Mouse (Mus musculus): ENCODE measurements around the gene Rimbp2.
A peak's percentile ranks its signal among the peaks of the same experiment; 100 is the strongest.
"Not testable (repeated sequence)": the region's sequence is repeated elsewhere in the genome, so short reads cannot be mapped to it uniquely, and the experiment has no call there.

Rimbp2 gene

GRCm38 (mm10) chr5:128953278-128954070 lies at the start of gene Rimbp2:
Gene Rimbp2 (minus strand): TSS chr5:128953486.
- no peak for DNase-seq

GRCm38 (mm10) chr5:129002571-129003011 lies 49.3 kb upstream of the Rimbp2 start:
- DNase-seq: peak; percentile 38

- no peak for DNase-seq
Observed at GRCm38 (mm10) chr5:129000706-129001468, 47.6 kb upstream of the Rimbp2 start.

GRCm38 (mm10) chr5:128987141-128987954 lies 34.1 kb upstream of the Rimbp2 start:
- DNase-seq: peak; percentile 82

- DNase-seq: no peak
Observed at GRCm38 (mm10) chr5:128985946-128986345, 32.7 kb upstream of the Rimbp2 start.

GRCm38 (mm10) chr5:128984536-128984935 lies 31.2 kb upstream of the Rimbp2 start:
- no peak for DNase-seq

- peak; percentile 62 for DNase-seq
Observed at GRCm38 (mm10) chr5:128981607-128982006, 28.3 kb upstream of the Rimbp2 start.

- DNase-seq: no peak
Observed at GRCm38 (mm10) chr5:128980857-128981256, 27.6 kb upstream of the Rimbp2 start.

GRCm38 (mm10) chr5:128978957-128979356 lies 25.7 kb upstream of the Rimbp2 start:
- no peak for DNase-seq

- not testable (repeated sequence) for DNase-seq
Observed at GRCm38 (mm10) chr5:128977466-128977865, 24.2 kb upstream of the Rimbp2 start.

GRCm38 (mm10) chr5:128976266-128976665 lies 23.0 kb upstream of the Rimbp2 start:
- peak; percentile 73 for DNase-seq

- DNase-seq: peak; percentile 62
Observed at GRCm38 (mm10) chr5:128971298-128971697, 18.0 kb upstream of the Rimbp2 start.

- no peak for DNase-seq
Observed at GRCm38 (mm10) chr5:128970878-128971277, 17.6 kb upstream of the Rimbp2 start.

- DNase-seq: no peak
Observed at GRCm38 (mm10) chr5:128964353-128964752, 11.1 kb upstream of the Rimbp2 start.

- DNase-seq: no peak
Observed at GRCm38 (mm10) chr5:128958916-128959315, 5.6 kb upstream of the Rimbp2 start.

- DNase-seq: peak; percentile 12
Observed at GRCm38 (mm10) chr5:128954371-128954770, 1.1 kb upstream of the Rimbp2 start.

- DNase-seq: no peak
Observed at GRCm38 (mm10) chr5:128952291-128953195, 743 bp downstream of the Rimbp2 start.

GRCm38 (mm10) chr5:128951472-128951871 lies 1.8 kb downstream of the Rimbp2 start:
- DNase-seq: no peak

- peak; percentile 30 for DNase-seq
Observed at GRCm38 (mm10) chr5:128947093-128947492, 6.2 kb downstream of the Rimbp2 start.

- DNase-seq: no peak
Observed at GRCm38 (mm10) chr5:128940436-128940835, 12.8 kb downstream of the Rimbp2 start.

GRCm38 (mm10) chr5:128935359-128935899 lies 17.9 kb downstream of the Rimbp2 start:
- DNase-seq: no peak

GRCm38 (mm10) chr5:128932776-128933175 lies 20.5 kb downstream of the Rimbp2 start:
- DNase-seq: no peak

Data from kidney, adult 9 months (tissue).